Mouse (Mus musculus): ENCODE measurements around the gene Zcchc2. TPM values are rescaled to one million over a fixed set of nuclear protein-coding genes. Genes with fewer than 3 reads are reported as not detected.

Zcchc2 gene
- polyA plus RNA-seq, 1 experiment, result 8.1 TPM

DNA sequence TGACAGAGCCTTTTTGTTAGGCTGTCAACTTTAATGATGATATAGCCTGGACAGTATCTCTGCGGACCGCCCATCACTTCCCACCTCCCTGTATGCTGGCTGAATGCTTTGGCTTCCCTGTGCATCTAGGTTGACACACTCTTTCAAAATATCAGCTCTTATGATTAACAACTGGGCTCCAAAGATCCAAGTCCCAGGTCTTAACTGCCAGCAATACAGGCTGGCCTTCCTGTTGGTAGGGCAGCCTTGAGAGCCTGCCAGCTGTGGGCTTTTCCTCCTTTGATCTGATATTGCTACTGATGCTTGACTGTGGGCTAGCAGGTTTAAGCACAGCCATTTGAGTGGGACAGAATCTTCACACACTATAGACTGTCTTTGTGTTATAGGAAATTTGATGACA is 74.5 kb downstream of the Zcchc2 start:
- H3K4me1 ChIP-seq (ENCODE audit: control insufficient read depth, insufficient read depth, low read length), result peaks cover 4% of the 10 kb centered on the region; the same call in 1 of the 2 replicates
- 83% methylated on average over 2 of the region's 2 CpGs for WGBS
- no peak overlapping the region for H3K4me3 ChIP-seq (replicated peaks; ENCODE audit: control insufficient read depth, low read depth, low read length)
- 0 out of 2 replicates have a peak overlapping the region, but pooled peaks have one; percentile 12 for H3K27ac ChIP-seq (ENCODE audit: control insufficient read depth, insufficient read depth, low read depth, low read length, poor library complexity)
- TF ChIP-seq CTCF (IDR thresholded peaks at IDR 0.05; ENCODE audit: control insufficient read depth, insufficient read depth, low read length), result no peak
- TF ChIP-seq POLR2A (IDR thresholded peaks at IDR 0.05; ENCODE audit: borderline replicate concordance, control insufficient read depth, low read depth, low read length), result no peak

GRCm38 (mm10) chr1:106065679-106066078 is 75.5 kb downstream of the Zcchc2 start:
- Histone ChIP-seq H3K4me1 (ENCODE audit: control insufficient read depth, insufficient read depth, low read length) (peaks cover 4% of the 10 kb centered on the region; the same call in 1 of the 2 replicates), H3K4me3 (replicated peaks; ENCODE audit: control insufficient read depth, low read depth, low read length) (no peak overlapping the region), H3K27ac (ENCODE audit: control insufficient read depth, insufficient read depth, low read depth, low read length, poor library complexity) (0 out of 2 replicates have a peak overlapping the region, but pooled peaks have one; percentile 48)
- 30% methylated on average over 7 of the region's 7 CpGs for WGBS
- no peak for TF ChIP-seq POLR2A (IDR thresholded peaks at IDR 0.05; ENCODE audit: borderline replicate concordance, control insufficient read depth, low read depth, low read length)
- TF ChIP-seq CTCF (IDR thresholded peaks at IDR 0.05; ENCODE audit: control insufficient read depth, insufficient read depth, low read length), result no peak

GRCm38 (mm10) chr1:106067306-106067705 is 77.1 kb downstream of the Zcchc2 start:
- Histone ChIP-seq H3K4me3 (replicated peaks; ENCODE audit: control insufficient read depth, low read depth, low read length) (no peak overlapping the region), H3K27ac (ENCODE audit: control insufficient read depth, insufficient read depth, low read depth, low read length, poor library complexity) (no peak overlapping the region), H3K4me1 (ENCODE audit: control insufficient read depth, insufficient read depth, low read length) (peaks cover 4% of the 10 kb centered on the region; the same call in 1 of the 2 replicates)
- 88% methylated on average over 6 of the region's 6 CpGs for WGBS
- TF ChIP-seq POLR2A (IDR thresholded peaks at IDR 0.05; ENCODE audit: borderline replicate concordance, control insufficient read depth, low read depth, low read length), result no peak
- no peak for TF ChIP-seq CTCF (IDR thresholded peaks at IDR 0.05; ENCODE audit: control insufficient read depth, insufficient read depth, low read length)

DNA sequence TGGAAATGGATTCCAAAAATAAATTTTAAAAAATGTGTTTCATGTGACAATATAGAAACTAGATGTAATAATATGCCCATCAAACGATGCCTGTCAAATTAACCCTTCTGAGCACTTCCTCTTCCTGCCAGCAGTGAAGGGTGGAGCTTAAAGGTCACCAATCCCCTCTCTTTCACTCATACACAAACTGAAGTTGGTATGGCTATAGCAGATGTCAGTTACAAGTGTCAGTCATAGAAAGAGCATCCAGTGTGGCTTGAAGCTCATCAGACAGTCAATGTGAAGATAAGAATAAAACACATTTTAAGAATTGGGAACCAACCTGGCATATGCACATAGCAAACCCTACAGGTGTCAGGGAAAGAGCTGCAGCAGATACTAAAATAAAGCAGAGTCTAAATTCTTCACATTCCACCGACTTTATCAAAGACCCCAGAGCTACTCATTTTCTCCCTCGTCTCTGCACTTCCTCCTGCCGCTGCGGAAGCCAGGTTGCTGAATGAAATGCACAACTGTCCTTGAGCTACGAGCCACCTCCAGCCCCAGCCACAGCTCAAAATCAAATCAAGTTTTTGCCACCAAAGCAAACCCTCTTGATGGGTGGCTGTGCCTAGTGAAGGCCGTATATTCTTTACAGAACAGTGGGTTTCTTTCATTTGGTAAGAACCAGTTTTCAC is 79.8 kb downstream of the Zcchc2 start:
- TF ChIP-seq POLR2A (IDR thresholded peaks at IDR 0.05; ENCODE audit: borderline replicate concordance, control insufficient read depth, low read depth, low read length), result no peak
- TF ChIP-seq CTCF (IDR thresholded peaks at IDR 0.05; ENCODE audit: control insufficient read depth, insufficient read depth, low read length), result no peak
- Histone ChIP-seq H3K4me3 (replicated peaks; ENCODE audit: control insufficient read depth, low read depth, low read length) (no peak overlapping the region), H3K4me1 (ENCODE audit: control insufficient read depth, insufficient read depth, low read length) (peaks cover 1% of the 10 kb centered on the region; the same call in 1 of the 2 replicates), H3K27ac (ENCODE audit: control insufficient read depth, insufficient read depth, low read depth, low read length, poor library complexity) (no peak overlapping the region)
- 53% methylated on average over 7 of the region's 7 CpGs for WGBS

DNA sequence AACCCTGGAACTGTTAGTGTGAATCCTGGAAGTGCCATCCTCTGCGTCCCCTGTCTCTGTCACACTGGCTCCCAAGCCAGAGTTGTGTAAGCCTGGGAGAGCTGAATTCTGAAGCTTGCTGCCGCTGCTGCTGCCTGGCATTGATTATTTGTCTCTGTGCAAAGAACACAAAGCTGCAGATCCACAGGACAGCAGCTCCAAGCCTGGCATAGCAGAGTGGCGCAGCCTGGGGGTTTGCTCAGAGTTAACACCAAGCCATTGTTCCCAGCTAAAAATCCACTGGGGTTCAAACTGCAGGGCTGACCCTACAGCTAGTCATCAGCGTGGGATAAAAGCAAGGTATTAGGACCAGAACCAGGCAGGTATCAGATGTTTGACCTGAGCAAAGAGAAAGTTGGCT is 80.6 kb downstream of the Zcchc2 start:
- H3K4me1 ChIP-seq (ENCODE audit: control insufficient read depth, insufficient read depth, low read length), result peaks cover 1% of the 10 kb centered on the region; the same call in 1 of the 2 replicates
- H3K27ac ChIP-seq (ENCODE audit: control insufficient read depth, insufficient read depth, low read depth, low read length, poor library complexity), result no peak overlapping the region
- no peak for TF ChIP-seq POLR2A (IDR thresholded peaks at IDR 0.05; ENCODE audit: borderline replicate concordance, control insufficient read depth, low read depth, low read length)
- no peak for TF ChIP-seq CTCF (IDR thresholded peaks at IDR 0.05; ENCODE audit: control insufficient read depth, insufficient read depth, low read length)
- no peak overlapping the region for H3K4me3 ChIP-seq (replicated peaks; ENCODE audit: control insufficient read depth, low read depth, low read length)
- WGBS, result 63% methylated on average over 4 of the region's 4 CpGs

DNA sequence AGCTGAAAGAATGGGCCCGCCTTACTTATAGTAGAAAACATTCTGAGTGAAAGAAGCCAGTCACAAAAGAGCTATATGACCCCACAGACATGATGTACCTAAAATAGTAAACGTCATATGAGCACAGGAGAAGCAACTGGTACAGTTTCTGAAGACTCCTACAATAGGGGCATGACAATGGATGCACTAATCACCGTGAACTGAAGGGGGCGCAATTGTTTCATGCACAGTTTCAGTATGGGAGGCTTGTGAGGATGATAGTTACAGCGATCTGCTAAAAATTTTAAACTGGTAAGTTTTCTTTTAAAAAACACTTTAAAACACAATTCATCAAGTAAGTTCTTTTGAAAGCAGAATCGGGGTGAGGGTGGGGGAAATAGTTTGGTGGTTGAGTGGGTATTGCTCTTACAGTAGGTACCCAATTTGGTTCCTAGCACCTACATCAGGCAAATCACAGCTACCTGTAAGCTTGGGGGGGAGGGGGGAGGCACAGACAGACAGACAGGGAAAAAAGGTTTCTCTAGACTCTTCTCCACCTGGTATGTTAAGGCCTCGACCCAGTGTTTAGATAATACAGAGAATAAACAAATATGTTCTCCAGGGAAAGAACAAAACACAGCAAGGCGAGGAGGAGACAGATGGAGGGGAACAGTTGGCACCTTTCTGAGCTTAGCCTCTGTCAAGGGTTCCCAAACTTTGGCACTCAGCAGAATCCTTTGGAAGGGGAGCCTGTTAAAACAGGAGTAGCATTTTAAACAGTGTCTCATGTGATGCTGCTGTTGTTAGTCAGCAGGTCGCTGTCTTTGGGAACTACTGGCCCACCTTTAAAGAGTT is 81.2 kb downstream of the Zcchc2 start:
- 29% methylated on average over 9 of the region's 9 CpGs for WGBS
- Histone ChIP-seq H3K4me1 (ENCODE audit: control insufficient read depth, insufficient read depth, low read length) (peaks cover under 1% of the 10 kb centered on the region; the same call in 1 of the 2 replicates), H3K4me3 (replicated peaks; ENCODE audit: control insufficient read depth, low read depth, low read length) (no peak overlapping the region), H3K27ac (ENCODE audit: control insufficient read depth, insufficient read depth, low read depth, low read length, poor library complexity) (no peak overlapping the region)
- no peak for TF ChIP-seq POLR2A (IDR thresholded peaks at IDR 0.05; ENCODE audit: borderline replicate concordance, control insufficient read depth, low read depth, low read length)
- 0 out of 2 replicates have a peak, but pooled peaks have one; percentile 22 for TF ChIP-seq CTCF (IDR thresholded peaks at IDR 0.05; ENCODE audit: control insufficient read depth, insufficient read depth, low read length)

- Histone ChIP-seq H3K4me1 (ENCODE audit: control insufficient read depth, insufficient read depth, low read length) (no peaks in the 10 kb centered on the region; the same call in 1 of the 2 replicates), H3K4me3 (replicated peaks; ENCODE audit: control insufficient read depth, low read depth, low read length) (no peak overlapping the region), H3K27ac (ENCODE audit: control insufficient read depth, insufficient read depth, low read depth, low read length, poor library complexity) (no peak overlapping the region)
- TF ChIP-seq CTCF (IDR thresholded peaks at IDR 0.05; ENCODE audit: control insufficient read depth, insufficient read depth, low read length) (no peak), POLR2A (IDR thresholded peaks at IDR 0.05; ENCODE audit: borderline replicate concordance, control insufficient read depth, low read depth, low read length) (no peak)
- WGBS, result 59% methylated on average over 10 of the region's 10 CpGs
Observed at GRCm38 (mm10) chr1:106072071-106072440, 81.8 kb downstream of the Zcchc2 start.

DNA sequence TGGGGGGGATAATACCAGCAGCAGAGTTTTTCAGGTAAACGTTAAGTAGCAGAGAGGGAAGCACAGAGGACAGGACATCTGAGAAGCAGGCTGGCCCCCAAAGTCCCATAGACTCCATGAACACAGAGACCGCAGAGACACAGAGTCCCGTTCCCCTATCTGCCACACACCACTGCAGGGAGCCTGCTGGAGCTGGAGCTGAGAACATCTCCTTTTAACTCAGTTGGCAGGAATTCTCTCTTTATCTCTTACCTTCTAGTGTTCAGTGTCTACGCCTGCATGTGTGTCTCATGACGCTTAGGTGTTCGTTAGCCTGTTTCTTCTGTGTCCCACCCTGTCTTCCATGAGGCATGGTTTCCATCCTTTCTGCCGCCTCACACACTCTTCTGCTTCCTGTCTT is 83.0 kb downstream of the Zcchc2 start:
- 80% methylated on average over 7 of the region's 7 CpGs for WGBS
- TF ChIP-seq POLR2A (IDR thresholded peaks at IDR 0.05; ENCODE audit: borderline replicate concordance, control insufficient read depth, low read depth, low read length) (no peak), CTCF (IDR thresholded peaks at IDR 0.05; ENCODE audit: control insufficient read depth, insufficient read depth, low read length) (no peak)
- no peaks in the 10 kb centered on the region; the same call in 1 of the 2 replicates for H3K4me1 ChIP-seq (ENCODE audit: control insufficient read depth, insufficient read depth, low read length)
- no peak overlapping the region for H3K27ac ChIP-seq (ENCODE audit: control insufficient read depth, insufficient read depth, low read depth, low read length, poor library complexity)
- H3K4me3 ChIP-seq (replicated peaks; ENCODE audit: control insufficient read depth, low read depth, low read length), result no peak overlapping the region
